Mouse (Mus musculus) midbrain, embryonic 16.5 days (tissue): ENCODE results near the gene Hnrnpl. TPM values are rescaled to one million over a fixed set of nuclear protein-coding genes. Genes with fewer than 3 reads are reported as not detected.
A peak's percentile ranks its signal among the peaks of the same experiment; 100 is the strongest.

ENCODE experiments used
- ATAC-seq: fragments of 200-750 bp; cut with Nextera tagmentation; 2 replicates; pipeline ENCODE4 v1.8.0; 2017; ENCODE audit warnings: moderate TSS enrichment
- H3K27ac ChIP-seq: fragments of 300-500 bp; sonication (generic); 2 replicates; pipeline ENCODE4 v1.5.1; 2014; ENCODE audit warnings: mild to moderate bottlenecking, low read length, mixed read lengths
- H3K27me3 ChIP-seq: fragments of 300-500 bp; sonication (generic); 2 replicates; pipeline ENCODE4 v1.6.1; 2014; ENCODE audit warnings: low read depth, low read length, mixed read lengths; ENCODE audit not compliant: control insufficient read depth, insufficient read depth
- H3K36me3 ChIP-seq: fragments of 300-500 bp; sonication (generic); 2 replicates; pipeline ENCODE4 v1.6.1; 2014; ENCODE audit warnings: mild to moderate bottlenecking, low read length, moderate library complexity, mixed read lengths; ENCODE audit not compliant: control insufficient read depth, insufficient read depth
- H3K4me1 ChIP-seq: fragments of 300-500 bp; sonication (generic); 2 replicates; pipeline ENCODE4 v1.6.1; 2014; ENCODE audit warnings: mild to moderate bottlenecking, low read length, mixed read lengths; ENCODE audit not compliant: control insufficient read depth, insufficient read depth
- H3K4me2 ChIP-seq: fragments of 300-500 bp; sonication (generic); 2 replicates; pipeline ENCODE4 v1.6.1; 2014; ENCODE audit warnings: mild to moderate bottlenecking, low read length, mixed read lengths
- H3K4me3 ChIP-seq: fragments of 300-500 bp; sonication (generic); 2 replicates; pipeline ENCODE4 v1.5.1; 2014; ENCODE audit warnings: low read depth, mild to moderate bottlenecking, low read length, moderate library complexity, mixed read lengths
- H3K9ac ChIP-seq: fragments of 300-500 bp; sonication (generic); 2 replicates; pipeline ENCODE4 v1.6.1; 2014; ENCODE audit warnings: low read depth, low read length, mixed read lengths
- H3K9me3 ChIP-seq: fragments of 300-500 bp; sonication (generic); replicated peaks from 2 replicates; pipeline ENCODE4 v1.6.1; 2014; ENCODE audit warnings: mild to moderate bottlenecking, low read length, mixed read lengths; ENCODE audit not compliant: control insufficient read depth, poor library complexity, severe bottlenecking
- WGBS: fragments of 180-500 bp; shearing (Covaris S2); extraction: QIAGEN DNeasy Blood & Tissue Kit; methylation state at CpG from one replicate; pipeline ENCODE4 v1.1.7; 2014; 5-methylcytosine and 5-hydroxymethylcytosine counted together
- polyA plus RNA-seq: library from polyadenylated mRNA; unstranded; fragments of >200 nt; fragmentation: Nextera tagmentation; extraction: Ambion mirVana; gene quantifications from 2 replicates; pipeline ENCODE4 v1.2.1, GENCODE M21; 2015

Hnrnpl gene
- polyA plus RNA-seq, 1 experiment from 2014 or later: 134 TPM

DNA sequence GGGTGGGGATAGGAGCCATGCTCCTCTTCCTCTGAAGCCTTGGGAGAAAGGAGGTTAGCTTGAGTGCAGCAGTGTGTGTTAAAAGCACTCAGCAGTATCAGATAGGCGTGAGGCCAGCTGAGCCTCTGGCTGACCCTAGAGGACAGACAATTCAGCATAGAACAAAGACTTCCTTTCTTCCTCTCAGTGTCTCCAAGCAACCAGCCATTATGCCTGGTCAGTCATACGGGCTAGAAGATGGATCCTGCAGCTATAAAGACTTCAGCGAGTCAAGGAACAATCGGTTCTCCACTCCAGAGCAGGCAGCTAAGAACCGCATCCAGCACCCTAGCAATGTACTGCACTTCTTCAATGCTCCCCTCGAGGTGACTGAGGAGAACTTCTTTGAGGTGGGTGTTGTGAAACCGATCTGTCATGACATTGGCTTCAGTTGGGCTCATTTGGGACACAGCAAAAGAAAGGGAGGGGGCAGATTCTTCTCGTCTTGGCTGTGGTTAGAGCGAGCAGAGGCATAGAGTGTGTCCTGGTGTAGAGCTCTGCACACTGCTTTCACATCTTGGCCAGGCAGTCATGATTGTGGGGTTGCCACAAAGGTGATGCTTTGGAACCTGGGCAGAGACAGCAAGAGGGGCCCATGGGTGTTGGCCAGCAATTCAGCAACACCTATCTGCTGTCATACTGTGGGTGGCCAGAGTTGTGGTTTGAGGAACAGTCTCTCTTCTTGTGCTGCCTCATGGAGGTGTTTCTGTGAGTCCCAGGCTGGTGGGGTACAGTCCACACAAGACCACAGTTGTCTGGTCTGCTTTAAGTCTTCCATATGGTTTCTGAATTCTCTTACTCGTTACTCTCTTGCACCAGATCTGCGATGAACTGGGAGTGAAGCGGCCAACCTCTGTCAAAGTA, 12.3 kb downstream of the Hnrnpl start:
- ATAC-seq: no peak
- H3K27ac ChIP-seq: peak overlapping the region; percentile 5; the same call in 1 of the 2 replicates
- 31% methylated on average over 12 of the region's 12 CpGs for WGBS
- H3K4me2 ChIP-seq: no peak overlapping the region
- no peak overlapping the region for H3K9ac ChIP-seq
- H3K27me3 ChIP-seq: no peaks in the 10 kb centered on the region
- H3K4me1 ChIP-seq: peaks cover 9% of the 10 kb centered on the region
- no peak overlapping the region for H3K4me3 ChIP-seq
- no peaks in the 10 kb centered on the region for H3K9me3 ChIP-seq
- peaks cover 57% of the 10 kb centered on the region for H3K36me3 ChIP-seq

DNA sequence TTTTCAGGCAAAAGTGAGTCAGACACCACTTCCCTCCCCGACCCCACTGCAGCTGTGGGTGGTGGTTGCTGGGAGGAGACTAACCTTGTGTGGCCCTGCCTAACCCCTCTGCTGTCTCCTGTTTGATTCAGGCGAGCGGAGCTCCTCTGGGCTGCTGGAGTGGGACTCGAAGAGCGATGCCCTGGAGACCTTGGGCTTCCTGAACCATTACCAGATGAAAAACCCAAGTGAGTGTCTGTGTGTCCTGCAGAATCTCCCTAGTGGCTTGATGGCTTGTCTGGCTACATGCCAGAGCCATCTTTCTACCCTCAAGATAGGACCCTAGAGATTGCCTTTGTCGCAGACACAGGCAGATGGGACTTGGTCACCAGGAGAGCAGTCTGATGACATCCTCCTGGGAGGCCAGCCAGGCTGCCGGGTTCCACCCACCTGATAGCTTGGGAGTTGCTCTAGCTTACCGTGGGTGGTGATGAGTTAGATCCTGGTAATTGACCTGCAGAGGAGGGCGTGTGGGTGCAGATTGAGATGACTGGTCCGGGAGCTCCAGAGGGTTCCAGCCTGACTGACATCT, 13.0 kb downstream of the Hnrnpl start:
- Histone ChIP-seq H3K9ac (no peak overlapping the region), H3K4me3 (no peak overlapping the region), H3K4me1 (peaks cover 12% of the 10 kb centered on the region), H3K4me2 (no peak overlapping the region), H3K27ac (no peak overlapping the region), H3K36me3 (peaks cover 50% of the 10 kb centered on the region), H3K9me3 (no peaks in the 10 kb centered on the region), H3K27me3 (no peaks in the 10 kb centered on the region)
- no peak for ATAC-seq
- 65% methylated on average over 10 of the region's 10 CpGs for WGBS

DNA sequence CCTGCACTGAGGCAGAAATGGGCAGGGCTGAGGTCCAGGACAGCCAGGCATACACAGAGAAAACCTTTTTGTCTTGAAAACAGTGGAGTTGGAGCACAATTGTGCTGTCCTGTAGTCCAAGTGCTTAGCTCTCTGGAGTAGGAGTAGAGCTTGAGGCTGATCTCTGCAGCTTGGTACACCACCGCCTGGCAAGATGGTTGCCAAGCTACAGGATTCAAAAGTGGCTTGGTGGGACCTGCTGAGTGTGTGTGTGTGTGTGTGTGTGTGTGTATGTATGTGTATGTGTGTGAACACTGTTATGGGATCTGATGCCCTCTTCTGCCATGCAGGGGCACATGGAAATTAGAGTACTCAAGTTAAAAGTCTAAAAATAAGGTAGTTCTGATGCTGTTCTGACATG, 14.2 kb downstream of the Hnrnpl start:
- no peak for ATAC-seq
- 69% methylated on average over 1 of the region's 1 CpGs for WGBS
- H3K4me2 ChIP-seq: no peak overlapping the region
- H3K9me3 ChIP-seq: no peaks in the 10 kb centered on the region
- no peak overlapping the region for H3K27ac ChIP-seq
- H3K4me3 ChIP-seq: no peak overlapping the region
- H3K9ac ChIP-seq: no peak overlapping the region
- H3K4me1 ChIP-seq: peaks cover 12% of the 10 kb centered on the region
- no peaks in the 10 kb centered on the region for H3K27me3 ChIP-seq
- H3K36me3 ChIP-seq: peaks cover 38% of the 10 kb centered on the region

DNA sequence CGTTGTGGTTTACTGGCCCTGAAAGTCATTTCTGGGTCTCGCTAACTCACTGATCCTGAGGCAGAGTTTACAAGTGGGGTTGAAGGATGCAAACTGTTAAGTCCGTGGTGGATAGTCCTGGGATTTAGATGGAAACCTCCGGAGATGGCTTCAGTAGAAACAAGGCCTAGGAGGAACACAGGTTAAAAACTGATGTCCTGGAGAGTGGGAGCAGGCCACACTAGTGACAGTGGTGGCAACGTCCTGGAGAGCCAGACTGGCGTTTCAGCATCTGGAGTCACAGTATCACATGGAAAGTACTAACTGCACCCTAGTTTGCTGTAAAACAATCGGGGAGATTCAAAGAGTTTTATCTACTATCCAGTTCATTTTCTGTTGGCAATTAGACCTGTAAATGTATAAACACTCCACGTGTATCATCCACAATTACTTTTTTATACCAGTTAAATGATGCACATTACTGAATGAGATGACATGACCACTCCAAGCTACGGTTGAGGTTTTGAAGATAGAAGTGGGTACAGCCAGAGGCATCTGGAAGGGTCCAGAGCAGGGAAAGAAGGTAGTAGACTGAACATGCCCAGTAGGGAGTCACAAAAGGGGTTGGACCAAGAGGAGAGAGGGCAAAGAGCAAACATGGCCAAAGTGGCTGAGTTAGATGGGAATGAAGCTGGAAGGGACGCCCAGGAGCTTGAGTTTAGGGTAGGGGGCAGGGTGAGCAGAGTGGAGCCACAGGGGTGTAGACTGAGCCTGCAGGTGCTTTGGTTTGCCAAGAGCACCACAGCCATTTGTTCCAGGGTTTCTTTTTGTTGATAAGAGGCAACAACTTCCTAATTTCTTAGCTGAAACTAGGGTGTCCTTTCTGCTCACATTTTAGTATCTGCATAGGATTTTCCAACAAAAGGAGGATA, 14.9 kb downstream of the Hnrnpl start:
- Histone ChIP-seq H3K4me1 (peaks cover 12% of the 10 kb centered on the region), H3K27ac (no peak overlapping the region), H3K27me3 (no peaks in the 10 kb centered on the region), H3K4me3 (no peak overlapping the region), H3K4me2 (no peak overlapping the region), H3K36me3 (peaks cover 35% of the 10 kb centered on the region), H3K9ac (no peak overlapping the region), H3K9me3 (no peaks in the 10 kb centered on the region)
- no peak for ATAC-seq
- WGBS: 58% methylated on average over 10 of the region's 10 CpGs

DNA sequence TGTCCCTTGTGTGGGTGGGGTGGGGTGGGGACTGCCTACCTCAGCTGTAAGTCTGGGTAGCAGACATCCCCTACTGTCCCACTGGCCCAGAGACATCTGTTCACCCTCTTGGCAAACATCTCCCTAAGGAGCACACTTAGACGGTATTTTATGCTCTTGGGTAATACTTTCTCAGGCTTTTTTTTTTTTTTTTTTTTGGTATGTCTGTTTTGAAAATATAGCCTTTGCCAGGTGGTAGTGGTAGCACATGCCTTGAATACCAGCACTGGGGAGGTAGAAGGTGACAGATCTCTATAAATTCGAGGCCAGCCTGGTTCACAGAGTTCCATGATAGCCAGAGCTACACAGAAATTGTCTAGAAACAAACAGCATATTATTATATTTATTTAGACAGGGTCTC, 15.6 kb downstream of the Hnrnpl start:
- no peaks in the 10 kb centered on the region for H3K27me3 ChIP-seq
- H3K27ac ChIP-seq: no peak overlapping the region; the same call in 1 of the 2 replicates
- H3K4me3 ChIP-seq: no peak overlapping the region
- 54% methylated on average over 2 of the region's 2 CpGs for WGBS
- no peak overlapping the region for H3K9ac ChIP-seq
- peaks cover 12% of the 10 kb centered on the region for H3K4me1 ChIP-seq
- no peaks in the 10 kb centered on the region for H3K9me3 ChIP-seq
- peaks cover 28% of the 10 kb centered on the region for H3K36me3 ChIP-seq
- ATAC-seq: no peak
- H3K4me2 ChIP-seq: no peak overlapping the region

DNA sequence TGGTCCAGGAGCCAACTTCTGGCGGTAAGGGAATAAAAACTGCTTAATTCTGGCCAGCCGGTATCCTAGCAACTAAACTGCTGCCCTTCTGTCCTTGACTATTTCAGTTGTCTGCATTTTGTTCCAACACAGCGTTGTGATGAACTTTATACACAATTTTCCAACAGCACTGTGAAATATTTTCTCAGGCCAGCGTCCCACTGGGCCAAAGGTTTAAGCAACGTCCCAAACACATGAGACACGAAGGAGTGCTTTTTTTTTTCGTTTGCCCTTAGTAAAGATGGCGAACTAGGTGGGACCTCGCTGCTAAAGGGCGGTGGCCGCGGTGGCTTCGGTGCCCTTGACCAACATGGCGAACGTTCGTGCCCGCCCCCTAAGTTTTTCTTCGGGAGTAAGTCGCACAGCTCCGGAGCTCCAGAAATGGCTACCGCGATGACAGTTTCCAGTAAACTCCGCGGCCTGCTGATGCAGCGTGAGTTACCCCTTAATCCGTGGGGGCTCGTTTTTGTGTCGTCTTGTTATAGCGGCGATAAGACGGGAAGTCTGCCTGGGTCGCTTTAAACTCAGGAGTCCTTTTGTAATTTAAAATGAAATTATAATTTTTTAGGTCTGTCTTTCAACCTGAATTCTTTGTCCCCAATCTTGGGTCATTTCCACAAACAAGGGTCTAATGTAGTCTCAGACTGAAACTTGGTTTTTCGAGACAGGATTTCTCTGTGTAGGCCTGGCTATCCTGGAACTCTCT, 16.8 kb downstream of the Hnrnpl start, which contains the start of gene Ech1:
Gene Ech1 (plus strand): TSS at position 277 of the 745 bp plus-strand sequence.
- WGBS: 2% methylated on average over 33 of the region's 33 CpGs
- H3K4me1 ChIP-seq: peaks cover 12% of the 10 kb centered on the region
- ATAC-seq: peak; percentile 85
- peak within 1 kb of the TSS; percentile 52 for H3K4me3 ChIP-seq
- peak within 1 kb of the TSS; percentile 60 for H3K4me2 ChIP-seq
- H3K9ac ChIP-seq: peak within 1 kb of the TSS; percentile 69
- H3K36me3 ChIP-seq: peaks cover 26% of the 10 kb centered on the region
- H3K27me3 ChIP-seq: no peaks in the 10 kb centered on the region
- H3K9me3 ChIP-seq: no peaks in the 10 kb centered on the region
- H3K27ac ChIP-seq: peak within 1 kb of the TSS; percentile 87

DNA sequence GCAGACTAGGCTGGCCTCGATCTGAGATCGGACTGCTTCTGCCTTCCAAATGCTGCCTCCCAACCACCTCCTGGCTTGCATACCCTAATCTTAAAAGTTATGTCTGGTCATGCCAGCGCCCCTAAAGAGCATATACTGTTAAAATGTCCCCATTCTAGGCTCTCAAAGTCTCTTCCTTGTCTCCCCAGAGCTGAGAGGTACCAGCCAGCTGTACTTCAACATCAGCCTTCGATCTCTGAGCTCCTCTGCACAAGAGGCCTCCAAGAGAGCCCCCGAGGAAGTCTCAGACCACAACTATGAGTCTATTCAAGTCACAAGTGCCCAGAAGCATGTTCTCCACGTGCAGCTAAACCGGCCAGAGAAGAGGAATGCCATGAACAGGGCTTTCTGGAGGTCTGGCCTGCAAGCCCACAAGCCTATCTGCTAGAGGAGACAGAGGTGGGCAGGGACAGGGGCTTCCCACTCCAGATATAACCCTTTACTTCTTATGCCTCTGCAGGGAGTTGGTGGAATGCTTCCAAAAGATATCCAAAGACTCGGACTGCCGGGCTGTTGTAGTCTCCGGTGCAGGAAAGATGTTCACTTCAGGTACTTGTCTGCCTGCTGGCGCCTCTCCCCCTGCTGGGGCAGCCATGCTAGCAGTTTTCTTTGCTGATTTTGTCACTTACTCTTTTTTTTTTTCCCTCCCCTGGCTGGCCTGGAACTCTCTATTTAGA, 17.5 kb downstream of the Hnrnpl start:
- WGBS: 60% methylated on average over 11 of the region's 11 CpGs
- peak overlapping the region; percentile 60 for H3K4me2 ChIP-seq

DNA sequence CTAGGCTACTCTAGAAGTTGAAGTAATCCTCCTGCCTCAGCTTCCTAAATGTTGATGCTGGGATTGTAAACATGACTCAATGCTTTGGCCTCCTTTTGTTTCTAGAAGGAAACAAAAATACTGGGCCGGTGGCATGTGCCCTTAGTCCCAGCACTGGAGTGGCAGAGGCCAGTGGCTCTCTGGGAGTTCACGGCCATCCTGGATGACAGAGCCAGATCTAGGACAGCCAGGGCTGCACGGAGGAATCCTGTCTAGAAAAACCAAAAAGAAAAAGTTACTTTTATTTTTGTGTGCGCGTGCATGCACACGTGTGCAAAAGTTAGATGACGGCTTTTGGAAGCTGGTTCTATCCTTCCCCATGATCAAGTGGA, 18.0 kb downstream of the Hnrnpl start:
- 94% methylated on average over 7 of the region's 7 CpGs for WGBS
- ATAC-seq: no peak
- Histone ChIP-seq H3K4me2 (no peak overlapping the region), H3K27ac (no peak overlapping the region), H3K9me3 (no peaks in the 10 kb centered on the region), H3K36me3 (peaks cover 20% of the 10 kb centered on the region), H3K9ac (no peak overlapping the region), H3K4me3 (no peak overlapping the region), H3K4me1 (peaks cover 12% of the 10 kb centered on the region), H3K27me3 (no peaks in the 10 kb centered on the region)

More for the DNA sequence above, 17.5 kb downstream of the Hnrnpl start:
- Histone ChIP-seq H3K36me3 (peaks cover 22% of the 10 kb centered on the region), H3K27me3 (no peaks in the 10 kb centered on the region), H3K4me1 (peaks cover 12% of the 10 kb centered on the region), H3K9me3 (no peaks in the 10 kb centered on the region), H3K9ac (peak overlapping the region; percentile 69), H3K4me3 (peak overlapping the region; percentile 52), H3K27ac (peak overlapping the region; percentile 87)
- peak; percentile 23; the same call in 1 of the 2 replicates for ATAC-seq
